Mouse (Mus musculus) limb, embryonic 11.5 days (tissue): Measurements from ENCODE around the gene Yae1d1. TPM values are rescaled to one million over a fixed set of nuclear protein-coding genes. Genes with fewer than 3 reads are reported as not detected.

ENCODE experiments used
- ATAC-seq: fragments of 200-750 bp; cut with Nextera tagmentation; 2 replicates; pipeline ENCODE4 v1.8.0; 2017; ENCODE audit warnings: low read depth; ENCODE audit not compliant: insufficient number of reproducible peaks, low FRiP score, low TSS enrichment
- DNase-seq: peaks from one replicate; pipeline ENCODE4 v3.0.0-alpha.2; 2015; ENCODE audit warnings: low spot score
- H3K27ac ChIP-seq: fragments of 300-500 bp; sonication (generic); replicated peaks from 2 replicates; pipeline ENCODE4 v1.5.1; 2014; ENCODE audit warnings: low read depth, mild to moderate bottlenecking, low read length
- H3K27me3 ChIP-seq: fragments of 300-500 bp; sonication (generic); 2 replicates; pipeline ENCODE4 v1.6.1; 2014; ENCODE audit warnings: mild to moderate bottlenecking, low read length, mixed read lengths; ENCODE audit not compliant: control insufficient read depth, insufficient read depth
- H3K36me3 ChIP-seq: fragments of 300-500 bp; sonication (generic); 2 replicates; pipeline ENCODE4 v1.6.1; 2014; ENCODE audit warnings: mild to moderate bottlenecking, low read length, moderate library complexity, mixed read lengths; ENCODE audit not compliant: control insufficient read depth, insufficient read depth
- H3K4me1 ChIP-seq: fragments of 300-500 bp; sonication (generic); 2 replicates; pipeline ENCODE4 v1.6.1; 2014; ENCODE audit warnings: low read length, mixed read lengths; ENCODE audit not compliant: control insufficient read depth, insufficient read depth
- H3K4me2 ChIP-seq: fragments of 300-500 bp; sonication (generic); 2 replicates; pipeline ENCODE4 v1.6.1; 2014; ENCODE audit warnings: low read depth, mild to moderate bottlenecking, moderate library complexity; ENCODE audit not compliant: severe bottlenecking
- H3K4me3 ChIP-seq: fragments of 300-500 bp; sonication (generic); 2 replicates; pipeline ENCODE4 v1.5.1; 2014; ENCODE audit warnings: low read depth, low read length
- H3K9ac ChIP-seq: fragments of 300-500 bp; sonication (generic); 2 replicates; pipeline ENCODE4 v1.6.1; 2014; ENCODE audit warnings: mild to moderate bottlenecking, low read length
- H3K9me3 ChIP-seq: fragments of 300-500 bp; sonication (generic); 2 replicates; pipeline ENCODE4 v1.6.1; 2016; ENCODE audit warnings: low read length; ENCODE audit not compliant: control insufficient read depth
- WGBS: fragments of 180-500 bp; shearing (Covaris S2); extraction: QIAGEN DNeasy Blood & Tissue Kit; methylation state at CpG from one replicate; pipeline ENCODE4 v1.1.7; 2014; 5-methylcytosine and 5-hydroxymethylcytosine counted together
- polyA plus RNA-seq: library from polyadenylated mRNA; unstranded; fragments of >200 nt; fragmentation: Nextera tagmentation; extraction: Ambion mirVana; gene quantifications from 2 replicates; pipeline ENCODE4 v1.2.1, GENCODE M21; 2014

The Yae1d1 gene
- 75.2 and 80.2 TPM in 2 replicates for polyA plus RNA-seq

DNA sequence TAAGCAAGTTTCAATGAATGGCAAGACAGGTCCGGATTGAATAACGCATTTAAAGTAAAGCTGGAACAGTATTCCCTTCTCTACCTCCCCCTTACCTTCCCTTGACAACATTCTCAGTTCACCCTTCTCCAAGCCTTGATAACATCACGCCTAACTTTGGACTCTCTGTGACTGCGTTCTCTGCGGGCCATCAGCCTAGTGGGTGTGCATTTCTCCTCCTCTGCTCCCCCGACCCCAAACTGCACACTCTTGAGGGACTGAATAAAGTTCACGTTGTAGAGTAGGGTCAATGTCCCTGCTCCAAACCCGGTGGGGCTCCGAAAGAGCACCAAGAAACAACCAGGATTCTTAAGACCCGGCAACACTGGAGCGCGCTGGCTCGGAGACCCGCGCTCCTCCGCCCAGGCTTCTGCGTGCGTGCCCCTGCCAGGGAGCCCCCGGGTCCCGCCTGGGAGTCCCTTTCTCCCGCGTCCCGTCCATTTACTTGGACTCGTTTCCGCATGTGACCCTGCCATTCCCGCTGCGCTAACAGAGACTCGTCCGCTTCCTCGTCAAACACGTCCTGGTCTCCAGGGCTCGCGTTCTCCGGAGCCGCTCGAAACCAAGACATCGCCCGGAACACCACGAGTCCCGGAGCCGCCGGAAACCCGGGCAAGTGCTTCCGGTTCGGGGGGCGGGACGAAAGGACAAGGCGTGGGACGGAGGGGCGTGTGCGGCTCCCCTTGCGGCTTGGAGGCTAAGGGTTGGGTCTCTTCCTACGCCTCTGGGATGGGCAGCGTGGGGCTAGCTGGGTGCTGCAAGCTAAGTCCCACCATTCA lies at the start of gene Yae1d1:
Yae1d1 (minus strand) TSS at position 653 of the 818 bp plus-strand sequence.
- WGBS, result under 1% methylated on average over 54 of the region's 54 CpGs
- H3K27me3 ChIP-seq, result no peaks in the 10 kb centered on the region
- peak; percentile 96 for DNase-seq

DNA sequence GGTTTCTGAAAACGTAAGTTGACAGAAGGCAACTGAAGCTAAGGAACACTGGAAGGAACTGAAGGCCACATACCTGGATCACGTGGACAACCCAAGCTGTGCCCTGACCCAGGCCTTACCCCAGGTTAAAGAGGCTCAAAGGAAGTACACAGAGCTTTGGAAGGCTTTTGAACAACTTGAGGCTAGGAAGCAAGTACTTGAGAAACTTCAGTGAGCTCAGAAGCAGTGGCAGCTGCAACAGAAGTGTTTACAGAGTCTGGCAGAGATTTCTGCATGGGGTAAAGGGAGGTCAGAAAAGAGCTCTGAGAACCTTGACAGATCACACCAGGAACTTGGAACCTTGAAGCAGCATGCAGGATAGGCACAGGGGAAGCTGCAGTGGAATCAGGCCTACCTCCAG lies 45.7 kb upstream of the Yae1d1 start:
- H3K27me3 ChIP-seq, result no peaks in the 10 kb centered on the region
- no peak overlapping the region for H3K9ac ChIP-seq
- H3K4me3 ChIP-seq, result no peak overlapping the region
- no peak for ATAC-seq
- no peak overlapping the region for H3K4me2 ChIP-seq
- no peaks in the 10 kb centered on the region for H3K36me3 ChIP-seq
- WGBS, result 79% methylated on average over 2 of the region's 2 CpGs
- H3K9me3 ChIP-seq, result no peaks in the 10 kb centered on the region
- DNase-seq, result no peak
- H3K4me1 ChIP-seq, result no peaks in the 10 kb centered on the region
- H3K27ac ChIP-seq, result no peak overlapping the region

More for the DNA sequence above, at the start of gene Yae1d1:
- H3K9ac ChIP-seq, result peak within 1 kb of the TSS; percentile 74
- peak within 1 kb of the TSS; percentile 59; the same call in 1 of the 2 replicates for H3K27ac ChIP-seq
- peak within 1 kb of the TSS; percentile 79 for H3K4me2 ChIP-seq
- H3K4me1 ChIP-seq, result no peaks in the 10 kb centered on the region
- H3K36me3 ChIP-seq, result no peaks in the 10 kb centered on the region
- H3K9me3 ChIP-seq, result no peaks in the 10 kb centered on the region
- H3K4me3 ChIP-seq, result peak within 1 kb of the TSS; percentile 78
- peak; percentile 97 for ATAC-seq

DNA sequence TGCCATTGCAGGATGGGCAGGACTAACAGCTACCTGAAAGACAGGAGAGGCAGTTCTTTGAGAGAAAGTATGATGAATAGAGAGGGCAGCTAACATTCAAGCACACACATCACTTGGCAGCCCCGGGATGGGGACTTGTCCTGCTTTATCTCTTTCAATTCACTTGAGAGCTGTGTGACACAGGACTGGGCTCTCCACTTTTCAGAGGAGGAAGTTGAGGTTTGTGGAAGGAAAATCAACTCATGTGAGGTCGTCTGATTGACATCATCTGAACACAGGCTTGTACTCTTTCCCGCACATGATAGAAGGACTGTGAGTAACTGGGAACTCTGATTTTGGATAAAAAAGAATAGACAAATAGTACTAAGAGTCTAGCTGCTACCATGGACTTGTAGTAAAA lies 23.5 kb upstream of the Yae1d1 start:
- no peak for DNase-seq
- ATAC-seq, result no peak
- no peaks in the 10 kb centered on the region for H3K27me3 ChIP-seq

DNA sequence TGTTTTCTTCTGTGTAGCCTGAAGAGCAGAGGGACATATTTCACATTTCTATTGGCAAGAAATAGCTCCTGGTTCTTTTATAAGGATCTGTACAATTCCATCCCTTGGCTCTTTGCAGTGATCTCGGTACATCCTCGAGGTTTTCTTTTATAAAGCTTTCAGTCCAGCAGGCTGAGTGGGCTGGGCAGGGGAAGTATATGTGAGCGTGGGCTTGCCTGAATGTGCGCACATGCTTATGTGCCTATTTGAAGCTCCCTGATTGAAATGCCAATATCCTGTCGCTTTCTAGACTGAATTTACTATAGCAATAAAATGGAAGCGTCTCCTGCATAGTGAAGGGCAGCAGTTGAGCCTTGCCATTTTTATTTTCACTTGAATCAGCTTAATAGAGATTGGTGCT lies 20.1 kb upstream of the Yae1d1 start:
- DNase-seq (no peak), ATAC-seq (no peak)
- Histone ChIP-seq H3K4me3 (no peak overlapping the region), H3K27ac (no peak overlapping the region), H3K4me2 (no peak overlapping the region), H3K9ac (no peak overlapping the region), H3K9me3 (no peaks in the 10 kb centered on the region), H3K36me3 (no peaks in the 10 kb centered on the region), H3K4me1 (no peaks in the 10 kb centered on the region), H3K27me3 (no peaks in the 10 kb centered on the region)
- WGBS, result 75% methylated on average over 6 of the region's 6 CpGs

More for the DNA sequence above, 23.5 kb upstream of the Yae1d1 start:
- no peaks in the 10 kb centered on the region for H3K4me1 ChIP-seq
- H3K4me2 ChIP-seq, result no peak overlapping the region
- 78% methylated on average over 3 of the region's 3 CpGs for WGBS
- no peaks in the 10 kb centered on the region for H3K36me3 ChIP-seq
- no peak overlapping the region for H3K4me3 ChIP-seq
- H3K27ac ChIP-seq, result no peak overlapping the region
- H3K9ac ChIP-seq, result no peak overlapping the region
- H3K9me3 ChIP-seq, result no peaks in the 10 kb centered on the region

DNA sequence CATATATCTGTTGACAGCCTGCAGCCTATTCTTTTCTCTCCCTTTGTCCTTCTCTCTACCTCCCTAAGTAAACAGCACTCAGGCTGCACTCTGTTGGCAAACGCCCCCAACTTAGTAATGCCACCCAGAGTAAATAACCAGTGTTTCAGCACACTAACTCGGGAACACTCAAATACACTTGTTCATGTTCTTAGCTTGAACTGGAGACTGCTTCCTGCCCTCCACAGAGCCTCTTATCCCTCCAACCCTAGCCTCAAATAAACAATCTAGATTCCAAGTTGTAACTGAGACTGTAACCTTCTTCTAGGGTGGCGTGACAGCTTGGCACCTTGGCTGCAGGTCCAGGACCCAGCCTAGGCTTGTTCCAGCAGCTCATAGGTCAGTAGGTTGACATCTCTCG lies 17.9 kb upstream of the Yae1d1 start:
- DNase-seq (no peak), ATAC-seq (no peak)
- H3K27me3 ChIP-seq, result no peaks in the 10 kb centered on the region
- 87% methylated on average over 4 of the region's 4 CpGs for WGBS
- no peak overlapping the region for H3K9ac ChIP-seq
- H3K36me3 ChIP-seq, result no peaks in the 10 kb centered on the region
- H3K4me3 ChIP-seq, result no peak overlapping the region
- H3K27ac ChIP-seq, result no peak overlapping the region
- no peaks in the 10 kb centered on the region for H3K9me3 ChIP-seq
- no peaks in the 10 kb centered on the region for H3K4me1 ChIP-seq
- no peak overlapping the region for H3K4me2 ChIP-seq

DNA sequence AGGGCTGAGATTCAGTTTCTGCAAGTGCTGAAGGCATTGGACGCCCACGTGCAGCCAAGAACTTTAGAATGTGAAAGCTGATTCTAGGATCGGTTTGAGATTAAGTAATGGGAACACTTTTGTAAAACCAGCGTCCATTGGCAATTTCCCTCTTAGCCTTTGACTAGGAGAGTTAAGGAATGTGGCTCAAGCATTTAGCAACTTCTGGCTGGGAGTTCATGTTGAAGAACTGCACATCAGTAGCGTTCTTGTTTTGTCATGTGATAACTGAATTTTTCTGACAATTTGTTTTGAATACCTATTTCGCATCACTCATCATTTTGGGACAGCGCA lies 332 bp upstream of the Yae1d1 start:
- no peak for ATAC-seq
- Histone ChIP-seq H3K27ac (no peak overlapping the region), H3K9me3 (no peaks in the 10 kb centered on the region)

DNA sequence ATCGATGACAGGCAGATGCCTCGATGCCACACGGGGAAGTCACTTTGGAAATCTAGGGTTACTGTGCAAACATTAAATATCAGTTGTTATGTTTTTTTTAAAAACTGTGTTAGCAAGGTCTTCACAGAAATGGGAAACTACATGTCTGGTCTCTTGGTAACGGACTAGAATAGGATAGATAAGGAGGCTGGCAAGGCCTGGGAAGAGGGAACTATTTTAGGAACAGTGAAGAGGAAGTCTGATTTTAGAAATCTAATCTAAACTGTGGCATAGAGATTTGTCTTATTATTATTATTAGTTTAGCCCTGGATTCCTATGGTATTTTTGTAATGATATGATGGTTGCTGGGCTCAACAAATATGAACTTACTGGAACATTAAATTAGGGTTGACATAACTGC lies 1.1 kb downstream of the Yae1d1 start:
- ATAC-seq, result no peak
- WGBS, result 89% methylated on average over 4 of the region's 4 CpGs
- Histone ChIP-seq H3K4me1 (no peaks in the 10 kb centered on the region), H3K9ac (no peak overlapping the region), H3K27ac (no peak overlapping the region), H3K9me3 (no peaks in the 10 kb centered on the region), H3K4me3 (peak overlapping the region; percentile 78), H3K27me3 (no peaks in the 10 kb centered on the region), H3K36me3 (peaks cover 3% of the 10 kb centered on the region; the same call in 1 of the 2 replicates), H3K4me2 (peak overlapping the region; percentile 79; the same call in 1 of the 2 replicates)
- DNase-seq, result no peak

More for the DNA sequence above, 332 bp upstream of the Yae1d1 start:
- Histone ChIP-seq H3K27me3 (no peaks in the 10 kb centered on the region), H3K36me3 (no peaks in the 10 kb centered on the region), H3K4me3 (peak overlapping the region; percentile 78), H3K9ac (peak overlapping the region; percentile 50; the same call in 1 of the 2 replicates), H3K4me1 (no peaks in the 10 kb centered on the region), H3K4me2 (peak overlapping the region; percentile 79)
- WGBS, result 37% methylated on average over 7 of the region's 7 CpGs
- DNase-seq, result no peak

DNA sequence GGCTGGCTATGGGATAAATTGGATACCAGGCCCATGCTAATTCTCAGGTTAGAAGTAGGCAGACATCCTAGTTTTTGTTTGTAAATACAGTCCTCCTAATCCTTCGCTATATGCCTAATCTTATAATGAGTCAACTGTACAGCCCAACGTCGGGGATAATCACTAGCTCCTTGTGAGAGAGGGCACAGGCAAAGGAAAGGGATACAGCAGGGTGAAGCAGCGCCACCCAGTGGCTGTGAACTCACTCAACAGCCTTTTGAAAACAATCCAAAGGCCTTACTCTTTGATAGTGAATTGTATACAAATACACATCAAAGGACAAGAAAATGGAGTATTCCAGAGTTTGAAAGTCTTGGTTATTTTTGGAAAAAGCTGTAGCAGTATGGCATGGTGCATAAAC lies 10.0 kb downstream of the Yae1d1 start:
- Histone ChIP-seq H3K9me3 (no peaks in the 10 kb centered on the region), H3K36me3 (peaks cover 8% of the 10 kb centered on the region), H3K4me2 (no peak overlapping the region), H3K27me3 (no peaks in the 10 kb centered on the region), H3K4me1 (no peaks in the 10 kb centered on the region), H3K4me3 (no peak overlapping the region), H3K9ac (no peak overlapping the region), H3K27ac (no peak overlapping the region)
- no peak for DNase-seq
- 69% methylated on average over 4 of the region's 4 CpGs for WGBS
- no peak for ATAC-seq
